Mouse (Mus musculus): ENCODE measurements around the gene Casc4.

GRCm38 (mm10) chr2:121824653-121825052, 42.1 kb upstream of the Casc4 start:
- no peak for TF ChIP-seq CTCF (IDR thresholded peaks at IDR 0.05)
- TF ChIP-seq POLR2A (IDR thresholded peaks at IDR 0.05; ENCODE audit: insufficient read depth, low read depth, low read length), result no peak
